Mouse (Mus musculus) adrenal gland (tissue): ENCODE results near the gene Eva1a.

Experiments used
- intact Hi-C: fragments of 180-260 bp; cut with DNase I; formaldehyde crosslinking; loops from one replicate; pipeline ENCODE4 v1.15.1; 2025
- long read RNA-seq, 2 experiments: library from polyadenylated mRNA; unstranded; transcript quantifications; one replicate each; pipeline ENCODE4 v2.0.0; 2020; ENCODE audit warnings: borderline replicate concordance in 1 of 2; ENCODE audit not compliant: insufficient replicate concordance in 1 of 2

Eva1a gene
- long read RNA-seq, experiment 1: 0 reads
- long read RNA-seq, experiment 2: 0 reads

- intact Hi-C loops: loop anchor here (5.0 kb wide), 1 partner anchor 54 kb away; no protein-coding TSS in a partner anchor
Measured at GRCm38 (mm10) chr6:82040834-82041487, at the start of gene Eva1a. Eva1a (plus strand) TSS chr6:82041043.

DNA sequence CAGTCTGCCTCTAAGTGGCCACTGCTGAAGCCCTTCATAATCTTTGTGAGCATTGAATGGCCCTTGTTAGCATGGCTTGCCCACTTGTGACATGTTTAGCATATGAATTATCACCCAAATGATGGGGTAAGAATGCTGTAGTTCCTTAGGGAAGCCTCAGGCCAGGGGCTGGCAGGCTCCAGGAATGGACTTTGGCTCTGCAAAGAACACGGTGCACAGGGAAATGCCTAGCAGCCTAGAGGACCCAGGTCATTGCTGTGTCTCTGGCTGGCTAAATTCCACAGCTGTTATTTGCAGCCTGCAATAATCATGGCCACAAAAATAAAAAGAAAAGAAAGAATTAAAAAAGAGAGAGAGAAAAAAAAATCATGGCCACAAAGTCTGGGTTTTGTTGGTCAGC is 28.5 kb upstream of the Eva1a start:
- intact Hi-C loops: no loop called here

DNA sequence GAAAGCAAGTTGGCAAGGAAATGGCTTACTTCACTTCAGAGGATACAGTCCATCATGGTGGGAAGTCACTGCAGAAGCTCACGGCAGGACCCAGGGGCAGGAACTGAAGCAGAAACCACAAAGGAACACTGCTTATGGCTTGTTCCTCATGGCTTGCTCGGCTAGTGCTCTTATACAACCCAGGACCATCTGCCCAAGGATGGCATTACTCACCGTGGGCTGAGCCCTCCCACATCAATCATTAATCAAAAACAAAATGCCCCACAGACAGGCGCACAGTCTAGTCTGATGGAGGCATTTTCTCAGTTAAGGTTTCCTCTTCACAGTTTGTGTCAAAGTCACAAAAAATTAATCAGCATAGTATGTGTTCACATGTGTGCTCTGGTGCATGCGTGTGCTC is 19.8 kb upstream of the Eva1a start:
- intact Hi-C loops: no loop called here

DNA sequence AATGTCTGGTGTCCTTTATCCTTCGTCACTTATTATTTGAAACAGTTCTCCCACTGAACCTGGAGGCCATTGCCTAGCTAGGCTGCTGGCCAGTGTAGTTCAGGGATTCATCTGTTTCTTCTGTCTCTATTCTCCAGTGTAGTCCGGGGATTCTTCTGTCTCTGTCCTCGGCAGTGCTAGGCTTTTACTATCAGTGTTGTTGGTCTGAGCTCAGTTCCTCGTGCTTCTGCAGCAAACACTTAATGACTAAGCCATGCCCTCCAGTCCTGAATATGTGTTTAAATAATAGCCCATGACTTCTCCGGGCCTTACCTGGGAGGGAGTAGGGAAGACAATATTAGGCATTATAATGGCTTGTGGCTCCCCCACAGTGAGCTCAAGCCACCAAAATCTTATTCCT is 19.3 kb upstream of the Eva1a start:
- intact Hi-C loops: no loop called here

- intact Hi-C loops: no loop called here
Measured at GRCm38 (mm10) chr6:82029611-82030510, 11.0 kb upstream of the Eva1a start.

GRCm38 (mm10) chr6:82030511-82030884 is 10.3 kb upstream of the Eva1a start:
- intact Hi-C loops: no loop called here

GRCm38 (mm10) chr6:82037211-82037610 is 3.6 kb upstream of the Eva1a start:
- intact Hi-C loops: no loop called here

GRCm38 (mm10) chr6:82039193-82039592 is 1.6 kb upstream of the Eva1a start:
- intact Hi-C loops: no loop called here

GRCm38 (mm10) chr6:82039968-82040367 is 875 bp upstream of the Eva1a start:
- intact Hi-C loops: loop anchor here (5.0 kb wide), 1 partner anchor 53 kb away; no protein-coding TSS in a partner anchor

DNA sequence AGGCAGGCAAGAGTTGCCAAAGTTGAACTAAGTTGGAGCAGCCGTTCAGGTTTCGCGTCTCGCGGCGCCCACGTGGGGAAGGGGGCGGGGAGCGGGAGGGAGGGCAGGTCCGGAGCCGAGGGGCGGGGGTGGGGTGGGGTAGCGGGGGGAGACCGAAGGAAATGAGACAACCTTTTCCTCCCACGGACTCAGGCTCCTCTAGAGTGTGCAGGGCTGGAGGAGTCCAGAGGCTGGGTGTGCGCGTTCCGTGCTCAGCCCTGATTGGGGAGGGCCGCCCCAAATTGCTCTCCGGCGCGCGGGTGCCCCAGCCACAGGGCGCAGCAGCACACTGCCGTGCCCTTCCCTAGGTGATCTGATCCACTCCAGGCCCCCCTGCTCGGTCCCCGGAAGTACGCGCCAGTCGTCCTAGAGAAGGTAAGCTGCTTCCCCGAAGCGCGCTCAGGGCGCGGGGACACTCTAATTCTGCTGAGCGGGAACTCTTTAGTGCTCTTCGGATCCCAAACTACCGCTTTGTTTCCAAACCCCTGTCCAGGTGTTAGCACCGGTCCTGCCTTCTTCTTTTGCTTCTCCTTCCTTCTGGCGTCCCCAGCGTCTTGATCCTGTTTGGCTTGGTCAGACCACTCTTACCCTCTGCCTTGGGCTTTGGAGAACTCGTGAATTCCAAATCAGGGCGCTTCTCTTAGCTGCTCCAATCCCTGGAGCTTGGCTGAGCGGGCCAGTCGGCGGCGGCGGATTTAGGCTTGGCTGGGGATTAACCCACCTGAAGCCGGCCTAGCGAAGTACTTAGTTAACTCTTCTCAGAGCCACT is 849 bp downstream of the Eva1a start:
- intact Hi-C loops: loop anchor here (5.0 kb wide), 1 partner anchor 54 kb away; no protein-coding TSS in a partner anchor

- intact Hi-C loops: loop anchor here (5.0 kb wide), 1 partner anchor 55 kb away; no protein-coding TSS in a partner anchor
Measured at GRCm38 (mm10) chr6:82042296-82043125, 1.7 kb downstream of the Eva1a start.

DNA sequence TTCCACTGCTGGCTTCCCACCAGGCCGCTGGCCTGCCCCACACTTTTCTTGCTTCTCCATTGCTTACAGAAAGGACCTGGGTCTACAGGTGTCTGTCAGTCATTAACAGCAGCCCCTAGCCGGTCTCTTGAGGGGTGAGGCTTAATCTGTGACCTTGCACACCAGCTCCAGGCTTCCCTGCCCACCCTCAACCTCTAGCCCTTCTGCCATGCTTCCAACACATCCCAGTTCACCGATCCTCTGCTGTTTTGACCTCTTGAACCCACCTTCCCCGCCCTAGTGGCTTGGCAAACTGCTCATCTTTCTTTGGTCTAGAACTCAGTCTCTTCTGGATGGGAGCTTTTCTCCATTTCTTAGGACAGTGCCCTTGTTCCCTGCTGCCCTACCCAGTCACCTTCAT is 2.8 kb downstream of the Eva1a start:
- intact Hi-C loops: loop anchor here (5.0 kb wide), 1 partner anchor 56 kb away; no protein-coding TSS in a partner anchor

- intact Hi-C loops: loop anchor here (5.0 kb wide), 1 partner anchor 57 kb away; no protein-coding TSS in a partner anchor
Measured at GRCm38 (mm10) chr6:82044509-82044908, 3.7 kb downstream of the Eva1a start.

- intact Hi-C loops: no loop called here
Measured at GRCm38 (mm10) chr6:82047977-82048376, 7.1 kb downstream of the Eva1a start.

DNA sequence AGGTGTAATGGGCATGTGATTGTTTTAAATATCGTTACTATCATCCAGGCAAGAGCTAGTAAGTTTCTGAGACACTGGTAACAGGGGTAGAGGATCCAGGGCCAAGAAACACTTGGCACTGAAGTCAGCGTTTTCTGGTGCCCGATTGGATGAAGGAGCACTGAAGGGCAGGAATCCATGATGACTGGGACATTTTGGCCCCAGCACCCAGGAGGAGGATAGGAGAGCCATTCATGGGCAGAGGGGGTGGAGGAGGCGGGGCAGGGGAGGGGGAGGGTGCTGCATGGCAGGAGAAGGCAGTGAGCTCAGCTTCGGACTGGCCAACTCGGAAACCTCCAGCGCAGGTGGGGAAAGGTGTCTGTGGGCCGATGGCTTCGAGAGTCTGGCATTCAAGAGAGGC is 9.4 kb downstream of the Eva1a start:
- intact Hi-C loops: no loop called here

DNA sequence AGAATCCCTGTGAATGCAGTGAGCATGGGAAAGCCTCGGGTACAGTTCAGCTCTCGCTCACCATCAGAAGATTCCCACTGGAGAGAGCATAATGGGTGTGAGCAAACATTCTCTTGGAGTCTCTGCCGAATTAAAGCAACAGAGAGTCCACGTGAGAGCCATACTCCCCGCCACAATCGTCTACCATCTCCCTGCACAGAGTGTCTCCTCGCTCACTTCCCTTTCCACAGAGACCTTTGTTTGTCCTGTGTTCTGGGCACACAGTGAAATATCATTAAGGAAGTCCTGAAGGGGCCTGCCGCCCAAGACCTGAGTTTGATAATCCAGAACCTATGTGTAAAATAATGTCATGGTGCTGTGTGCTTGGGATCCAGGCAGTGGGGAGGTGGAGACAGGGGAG is 10.7 kb downstream of the Eva1a start:
- intact Hi-C loops: no loop called here

- intact Hi-C loops: no loop called here
Measured at GRCm38 (mm10) chr6:82052047-82052725, 11.3 kb downstream of the Eva1a start.

DNA sequence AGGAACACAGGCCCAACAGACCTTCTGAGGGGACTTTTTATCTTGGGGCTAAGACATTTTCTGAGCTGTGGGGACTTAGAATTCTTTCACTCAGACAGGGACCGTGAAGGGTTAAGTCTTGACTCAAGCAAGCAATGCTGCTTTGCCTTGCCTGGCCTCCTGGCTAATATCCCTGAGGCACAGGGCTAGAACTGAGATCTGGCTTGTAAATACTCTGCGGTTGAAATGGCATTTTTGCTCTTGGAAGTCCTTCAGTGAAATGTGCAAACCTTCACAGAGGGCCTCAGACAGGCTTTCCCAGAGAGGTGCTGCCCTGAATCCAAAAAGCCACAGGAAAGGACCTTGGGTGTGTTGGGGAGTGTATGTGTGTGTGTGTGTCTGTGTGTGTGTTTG is 11.9 kb downstream of the Eva1a start:
- intact Hi-C loops: no loop called here

DNA sequence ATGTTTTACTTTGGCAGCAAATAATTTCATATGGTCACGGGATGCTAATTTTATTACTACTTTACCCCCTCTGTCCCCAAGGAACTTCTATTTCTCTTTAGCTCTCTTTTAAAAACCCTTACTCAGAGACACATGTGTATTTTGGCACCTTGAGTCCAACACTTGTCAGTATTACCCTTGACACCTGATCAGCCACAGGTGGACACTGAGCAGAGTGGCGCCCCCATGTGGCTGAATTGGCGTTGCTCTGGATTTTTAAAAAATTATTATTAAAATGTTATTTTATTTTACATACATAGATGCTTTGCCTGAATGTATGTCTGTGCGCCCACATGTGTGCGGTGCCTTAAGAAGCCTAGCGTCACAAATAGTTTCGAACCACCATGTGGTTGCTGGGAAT is 14.0 kb downstream of the Eva1a start:
- intact Hi-C loops: loop anchor here (5.0 kb wide), 1 partner anchor 68 kb away; no protein-coding TSS in a partner anchor

DNA sequence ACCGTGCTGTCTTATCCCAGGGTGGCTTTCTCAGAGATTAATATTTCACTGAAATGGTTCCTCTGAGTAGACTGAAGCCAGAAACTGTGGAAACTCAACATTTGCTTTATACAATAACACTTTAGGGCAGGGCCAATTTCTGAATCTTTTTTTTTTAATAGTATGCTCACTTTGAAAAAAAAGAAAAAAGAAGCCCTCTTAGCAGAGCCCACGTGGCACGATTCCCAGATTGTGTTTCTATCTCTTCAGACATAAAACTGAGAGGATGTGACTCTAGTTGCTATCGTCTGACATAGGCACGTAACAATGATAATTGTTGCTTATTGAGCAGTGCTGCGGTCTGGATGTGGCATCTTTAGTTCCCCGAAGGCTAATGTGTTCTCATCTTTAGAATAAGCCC is 19.1 kb downstream of the Eva1a start:
- intact Hi-C loops: loop anchor here (5.0 kb wide), 1 partner anchor 73 kb away; no protein-coding TSS in a partner anchor
